Mouse (Mus musculus): ENCODE results near the gene Myo6.

DNA sequence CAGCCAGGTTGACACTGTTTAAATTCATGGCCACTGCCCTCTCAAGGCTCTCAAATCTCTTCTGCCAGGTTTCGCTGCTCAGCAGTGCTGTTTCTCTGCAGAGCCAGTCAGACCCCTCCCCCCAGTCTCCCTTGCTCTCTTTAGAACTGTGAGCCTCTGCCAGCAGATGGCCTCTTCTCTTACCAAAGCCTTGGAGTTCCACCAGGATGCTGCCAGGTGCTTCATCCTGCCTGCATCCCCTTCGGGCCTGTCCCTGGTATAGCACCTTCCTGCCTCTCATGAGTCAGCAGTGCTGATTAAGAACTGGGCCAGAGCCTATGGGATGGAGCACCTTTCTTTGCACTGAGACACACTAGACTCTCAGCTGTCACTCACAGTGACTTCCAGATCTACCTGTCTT lies 112.3 kb downstream of the Myo6 start:
- no peak for TF ChIP-seq GATA1 (IDR thresholded peaks at IDR 0.05; ENCODE audit: low read length)
- TF ChIP-seq TAL1 (IDR thresholded peaks at IDR 0.05; ENCODE audit: low read length) = no peak

Measured in erythroblast, embryonic 14.5 days (primary cell).